Mouse (Mus musculus): ENCODE data around the gene Anapc15-ps.

Gene Anapc15-ps

DNA sequence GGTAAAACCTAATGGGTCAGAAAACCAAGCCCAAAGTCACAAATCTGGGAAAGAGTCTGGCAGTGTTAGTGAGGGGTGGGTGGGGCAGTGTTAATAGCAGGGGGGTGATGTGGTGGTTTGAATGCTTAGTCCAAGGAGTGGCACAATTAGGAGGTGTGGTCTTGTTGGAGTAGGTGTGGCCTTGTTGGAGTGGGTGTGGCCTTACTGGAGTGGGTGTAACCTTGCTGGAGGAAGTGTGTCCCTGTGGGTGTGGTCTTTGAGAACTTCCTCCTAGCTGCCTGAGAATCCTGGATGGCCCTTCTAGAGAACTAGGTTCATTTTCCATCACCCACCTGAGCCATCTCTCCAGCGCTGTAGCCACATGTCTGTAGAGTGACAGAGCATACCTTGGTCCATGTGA, 16.6 kb upstream of the Anapc15-ps start:
- DNase-seq (ENCODE audit: low read depth) = no peak

DNA sequence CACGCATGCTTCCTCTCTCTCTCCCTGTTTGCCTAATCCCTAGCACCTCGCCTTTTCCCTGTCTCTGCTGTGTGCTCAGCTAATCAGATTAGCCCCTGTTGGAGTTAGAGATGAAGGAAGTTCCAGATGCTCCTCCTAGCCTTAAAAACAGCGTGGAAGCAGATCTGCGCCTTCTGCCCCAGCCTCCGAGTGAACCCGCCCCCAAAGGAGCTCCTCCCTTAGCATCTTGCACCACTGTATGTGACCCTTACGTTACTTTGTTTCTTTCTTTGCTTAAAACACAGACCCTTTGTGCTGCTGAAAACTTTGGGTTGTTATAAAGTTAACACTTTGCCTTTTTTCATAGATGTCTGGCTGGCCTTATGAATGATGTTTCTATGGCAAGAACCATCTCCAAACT, 15.8 kb upstream of the Anapc15-ps start:
- no peak for DNase-seq (ENCODE audit: low read depth)

DNA sequence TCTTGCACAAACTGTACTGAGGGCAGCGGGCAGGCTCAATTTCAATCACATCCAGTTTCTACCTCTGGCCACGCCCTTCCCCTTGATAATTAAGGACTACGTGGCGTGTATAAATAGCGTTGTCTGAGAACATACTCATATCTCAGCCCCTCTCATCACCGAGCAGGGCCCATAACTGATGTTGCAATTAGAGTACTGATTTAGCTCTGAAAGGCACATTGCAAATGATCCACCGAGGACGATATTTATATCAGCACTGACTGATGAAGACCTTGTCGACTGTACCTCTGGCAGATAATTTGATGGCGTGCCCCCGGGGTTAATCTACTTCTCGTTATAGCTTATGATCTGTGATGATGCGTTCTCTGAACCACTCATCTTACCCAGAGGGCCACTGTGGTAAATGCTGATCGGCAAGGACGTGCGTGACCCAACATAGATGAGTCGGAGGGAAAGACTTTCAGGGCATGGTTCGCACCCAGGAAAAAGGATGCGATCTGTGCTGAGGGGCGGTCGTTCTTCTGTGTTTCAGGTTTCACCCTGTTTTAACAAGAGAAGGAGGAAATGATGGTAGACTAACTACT, 14.4 kb upstream of the Anapc15-ps start:
- DNase-seq (ENCODE audit: low read depth) = no peak

DNA sequence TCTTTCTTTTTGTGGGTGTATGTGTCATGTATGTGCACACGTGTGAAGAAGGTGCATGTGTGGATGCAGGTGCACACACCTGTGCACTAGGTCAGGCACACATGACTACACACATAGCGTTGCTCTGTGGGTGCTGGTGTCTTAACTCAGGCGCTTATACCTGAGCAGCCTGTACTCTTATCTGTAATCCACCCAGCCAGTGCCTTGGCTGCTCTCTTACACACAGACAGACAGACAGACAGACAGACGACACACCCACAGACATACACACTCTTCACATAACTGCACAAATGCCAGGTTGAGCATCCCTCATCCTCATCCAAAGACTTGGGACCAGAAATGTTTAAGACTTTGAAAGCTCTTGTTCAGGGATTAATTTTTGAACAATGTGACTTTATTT, 12.8 kb upstream of the Anapc15-ps start:
- no peak for DNase-seq (ENCODE audit: low read depth)

DNA sequence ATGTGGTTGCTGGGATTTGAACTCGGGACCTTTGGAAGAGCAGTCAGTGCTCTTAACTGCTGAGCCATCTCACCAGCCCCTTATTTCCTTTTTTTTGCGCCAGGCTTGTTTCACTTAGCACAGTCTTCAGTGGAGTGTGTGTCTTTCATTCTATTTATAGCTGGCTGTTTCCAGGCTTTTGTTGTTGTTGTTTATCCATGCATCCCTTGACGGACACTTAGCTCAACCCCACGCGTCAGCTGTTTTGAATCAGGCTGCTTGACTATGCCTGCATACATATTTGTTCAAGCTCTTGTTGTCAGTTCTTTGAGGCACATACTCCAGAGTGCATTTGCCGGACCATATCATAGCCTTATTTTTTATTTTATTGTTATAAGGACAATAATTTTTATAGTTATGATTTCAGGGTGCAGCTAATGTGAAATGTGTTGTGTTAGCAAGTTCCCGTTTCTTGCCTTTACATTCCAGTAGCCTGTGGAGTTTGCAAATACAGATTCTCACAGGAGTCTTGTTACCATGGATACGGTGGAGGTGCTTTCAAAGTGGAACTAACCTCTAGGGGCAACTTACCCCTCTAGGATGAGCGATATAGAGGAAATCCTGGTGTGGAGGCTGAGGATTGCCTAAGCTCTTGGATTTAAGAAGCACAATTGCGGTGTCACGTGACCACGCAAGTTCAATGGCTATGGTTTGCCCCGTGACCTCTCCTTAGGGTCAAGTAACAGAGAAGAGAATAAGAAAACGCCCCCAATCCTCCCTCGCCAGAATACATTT, 11.7 kb upstream of the Anapc15-ps start:
- no peak for DNase-seq (ENCODE audit: low read depth)

DNA sequence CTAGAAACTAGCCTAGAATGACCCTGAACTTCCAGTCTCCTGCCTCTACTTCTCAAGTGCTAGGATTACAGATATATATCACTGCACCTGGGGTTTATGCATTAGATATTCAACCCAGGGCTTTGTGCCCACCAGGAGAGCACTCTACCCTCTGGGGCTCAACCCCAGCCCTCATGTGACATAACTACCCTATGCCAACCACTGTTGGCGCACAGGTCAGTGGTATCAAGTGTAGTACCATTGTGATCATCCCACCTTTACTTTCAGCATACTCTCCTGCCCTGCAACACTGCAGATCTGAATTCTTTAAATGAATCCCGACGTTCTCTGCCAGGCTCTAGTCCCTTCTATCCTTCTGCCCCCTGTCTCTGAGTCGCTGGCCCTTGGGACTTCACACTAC, 11.0 kb upstream of the Anapc15-ps start:
- no peak for DNase-seq (ENCODE audit: low read depth)

DNA sequence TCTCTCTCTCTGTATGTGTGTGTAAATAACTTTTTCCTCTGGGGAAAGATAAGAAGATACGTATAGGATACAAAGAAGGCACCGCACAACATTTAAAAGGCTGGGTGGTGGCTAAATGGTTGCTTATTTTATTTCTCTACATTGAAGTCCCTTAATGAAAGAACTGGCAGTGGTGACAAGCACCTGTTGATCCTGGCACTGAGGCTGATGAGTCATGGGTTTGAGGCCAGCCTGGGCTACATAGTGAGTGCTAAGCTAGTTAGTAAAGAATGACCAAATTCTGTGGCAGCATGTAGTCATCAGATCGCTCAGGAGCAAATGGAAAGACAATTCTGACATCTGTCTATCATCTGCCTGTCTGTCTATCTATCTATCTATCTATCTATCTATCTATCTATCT, 10.5 kb upstream of the Anapc15-ps start:
- DNase-seq (ENCODE audit: low read depth) = no peak

DNA sequence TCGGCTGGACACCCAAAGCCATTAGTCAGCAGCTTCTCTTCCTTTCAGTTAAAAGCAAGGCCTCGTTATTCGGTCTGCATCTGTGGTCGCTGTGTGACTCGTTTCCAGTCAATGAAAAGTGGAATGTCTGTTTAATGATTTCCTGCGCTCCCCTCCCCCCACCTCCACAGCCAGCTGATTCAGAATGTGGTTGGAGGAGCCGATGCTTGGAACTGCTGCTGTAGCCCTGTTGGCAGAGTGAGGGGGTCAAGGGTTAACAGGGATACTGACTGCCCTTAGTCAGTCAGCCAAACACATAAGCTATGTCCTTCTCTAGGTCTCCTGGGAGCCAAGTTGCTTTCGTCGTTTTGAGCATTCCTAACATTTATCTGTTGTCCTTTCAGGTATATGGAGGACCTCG, 9.7 kb upstream of the Anapc15-ps start:
- peak; percentile 54 for DNase-seq (ENCODE audit: low read depth)

DNA sequence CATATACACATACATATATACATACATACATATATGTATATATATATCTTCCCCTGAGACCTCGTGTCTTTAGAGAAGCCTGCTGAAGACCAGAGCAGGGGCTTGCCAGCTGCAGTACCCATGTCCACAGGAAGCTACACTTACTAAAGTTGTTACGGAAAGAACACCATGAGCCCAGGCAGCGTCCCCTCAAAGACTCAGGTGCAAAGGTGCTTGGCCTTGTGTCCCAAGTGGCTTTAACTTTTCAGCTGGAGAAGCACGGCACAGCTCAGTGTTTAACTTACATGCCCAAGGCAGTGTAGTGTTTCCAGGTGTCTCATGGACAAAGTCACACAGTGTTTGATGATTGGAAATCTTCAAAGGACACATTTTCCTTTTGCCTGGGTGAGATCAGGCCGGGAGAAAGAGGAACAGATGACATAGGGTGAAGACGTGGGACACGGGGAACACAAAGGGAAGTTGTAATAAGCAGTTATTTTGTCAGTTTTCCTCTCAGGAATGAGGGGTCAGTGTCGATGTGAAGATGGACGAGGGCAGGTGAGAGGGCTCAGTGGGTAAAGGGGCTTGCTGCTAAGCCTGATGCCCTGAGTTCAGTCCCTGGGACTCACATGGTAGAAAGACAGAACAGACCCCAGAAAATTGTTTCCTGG, 9.0 kb upstream of the Anapc15-ps start:
- no peak for DNase-seq (ENCODE audit: low read depth)

DNA sequence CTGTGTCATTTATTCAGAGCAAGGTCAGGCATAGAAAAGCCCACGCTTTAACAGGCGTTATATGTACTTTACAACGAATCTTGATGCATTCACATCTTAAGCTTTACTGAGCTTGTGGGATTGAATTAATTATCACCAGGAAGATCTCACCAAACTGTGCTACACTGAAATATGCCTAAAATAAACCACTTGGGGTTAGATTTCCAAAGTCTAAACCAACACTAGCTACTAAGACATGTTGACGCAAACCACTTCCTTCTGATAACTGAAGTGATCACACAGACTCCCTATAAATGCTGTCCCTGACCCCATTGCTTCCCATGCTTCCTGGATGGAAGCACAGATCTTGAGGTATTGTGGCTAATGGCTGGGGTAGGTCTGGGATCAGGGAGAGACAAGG, 8.2 kb upstream of the Anapc15-ps start:
- DNase-seq (ENCODE audit: low read depth) = no peak

DNA sequence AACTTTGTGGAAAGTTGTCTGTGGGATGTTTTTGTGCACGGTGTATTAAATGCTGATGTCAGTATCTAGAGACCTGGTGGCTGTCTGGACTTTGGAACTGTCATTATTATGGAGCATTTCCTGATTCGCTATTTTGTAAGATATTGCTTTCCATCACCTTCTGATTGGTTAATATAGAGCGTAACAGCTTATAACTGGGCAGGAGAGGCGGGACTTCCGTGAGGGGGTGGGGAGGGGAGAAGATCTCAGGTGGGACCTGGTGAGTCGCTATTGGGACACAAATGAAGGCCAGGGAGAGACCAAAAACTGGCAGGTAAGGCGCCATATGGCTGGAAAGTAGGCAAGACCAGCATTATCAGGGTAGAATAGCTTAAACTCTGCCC, 7.8 kb upstream of the Anapc15-ps start:
- DNase-seq (ENCODE audit: low read depth) = no peak

DNA sequence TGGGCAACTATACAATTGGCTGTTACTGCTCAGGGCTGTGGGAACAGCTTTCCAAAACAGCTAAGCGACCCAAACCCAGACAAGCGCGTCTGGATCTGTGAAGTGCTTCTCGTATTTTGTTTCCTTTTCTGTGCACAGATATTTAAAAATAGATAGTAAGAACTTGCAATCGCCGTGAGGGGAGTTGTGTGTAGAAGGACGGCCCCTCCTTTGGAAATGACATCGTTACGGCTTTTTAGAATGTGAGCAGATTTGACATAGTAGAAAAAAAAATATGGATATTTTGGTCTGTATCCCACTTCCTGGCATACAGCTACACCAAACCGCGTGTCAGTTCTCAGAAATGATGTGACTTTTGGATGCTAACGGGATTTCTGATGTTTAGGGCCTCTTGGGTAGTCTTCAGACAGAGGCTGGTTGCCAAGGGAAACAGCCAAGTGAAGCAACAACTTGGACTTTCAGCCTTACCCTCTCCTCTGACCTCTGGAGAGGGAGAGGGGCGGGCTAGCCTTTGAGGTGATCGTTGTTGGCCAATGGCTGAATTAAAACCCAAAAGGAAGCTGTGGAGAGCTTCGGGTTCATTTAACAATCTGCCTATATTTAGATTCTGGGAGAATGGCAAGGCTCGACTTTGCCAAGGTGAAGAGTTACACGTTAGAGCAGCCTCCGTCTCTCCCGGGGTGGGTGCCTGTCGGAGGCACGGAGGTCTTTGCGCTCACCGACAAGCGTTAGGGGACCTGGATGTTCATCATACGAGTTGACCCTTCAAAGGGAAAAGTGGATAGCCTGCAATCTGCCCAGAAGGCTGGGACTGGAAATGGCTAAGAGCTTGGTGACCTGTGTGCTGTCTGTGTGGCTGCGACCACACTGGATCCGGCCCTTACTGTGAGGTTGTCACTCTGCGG, 7.2 kb upstream of the Anapc15-ps start:
- DNase-seq (ENCODE audit: low read depth) = peak; percentile 66

DNA sequence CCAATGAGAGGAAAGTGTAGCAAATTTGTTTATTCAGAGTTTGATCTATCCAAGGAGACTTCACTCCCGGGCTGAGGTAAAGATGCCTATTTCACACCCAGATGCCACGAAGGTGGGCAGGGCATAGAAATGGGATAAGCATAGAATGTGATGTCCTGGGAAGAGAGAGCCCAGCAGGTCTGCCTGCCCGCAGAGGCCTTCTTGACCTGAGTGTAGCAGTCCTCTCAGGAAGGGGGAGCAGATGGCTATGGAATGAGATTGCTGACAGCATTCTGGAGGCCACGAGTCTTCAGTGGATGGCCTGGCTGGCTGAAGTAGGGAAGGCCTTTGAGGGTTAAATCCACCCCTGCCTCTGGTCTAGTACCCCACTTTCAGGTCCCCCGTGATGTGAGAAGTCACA, 5.9 kb upstream of the Anapc15-ps start:
- DNase-seq (ENCODE audit: low read depth) = no peak

DNA sequence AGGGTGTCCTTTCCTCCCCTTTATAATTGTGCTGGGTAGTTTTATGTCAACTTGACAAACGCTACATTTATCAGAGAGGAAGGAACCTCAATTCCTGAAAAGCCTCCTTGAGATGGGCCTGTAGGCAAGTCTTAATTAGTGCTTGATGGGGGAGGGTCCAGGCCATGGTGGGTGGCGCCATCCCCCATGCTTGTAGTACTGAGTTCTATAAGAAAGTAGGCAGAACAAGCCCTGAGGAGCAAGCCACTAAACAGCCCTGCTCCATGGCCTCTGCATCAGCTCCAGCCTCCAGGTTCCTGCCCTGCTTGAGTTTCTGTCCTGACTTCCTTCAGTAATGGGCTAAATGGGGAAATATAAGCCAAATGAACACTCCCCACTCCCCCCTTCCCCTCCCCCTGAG, 5.4 kb upstream of the Anapc15-ps start:
- DNase-seq (ENCODE audit: low read depth) = no peak

DNA sequence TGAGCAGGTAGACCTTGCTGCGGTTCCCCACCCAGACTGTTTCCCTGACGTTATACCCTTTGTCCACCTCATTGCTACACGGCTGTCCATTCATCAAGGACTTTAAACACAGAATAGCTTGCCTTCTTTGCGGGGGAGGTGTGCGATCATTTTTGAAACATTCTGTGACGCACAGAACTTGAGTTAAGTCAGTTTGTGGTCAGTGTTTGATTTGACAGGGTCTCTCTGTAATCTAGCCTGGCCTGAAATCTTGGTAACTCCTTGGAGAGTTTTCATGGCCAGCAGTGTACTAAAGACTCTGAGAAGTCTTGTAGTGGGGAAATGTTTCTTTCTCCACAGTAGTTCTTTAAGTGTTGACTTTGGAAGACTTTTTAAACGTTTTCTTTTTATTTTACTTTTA, 5.0 kb upstream of the Anapc15-ps start:
- peak; percentile 57 for DNase-seq (ENCODE audit: low read depth)

DNA sequence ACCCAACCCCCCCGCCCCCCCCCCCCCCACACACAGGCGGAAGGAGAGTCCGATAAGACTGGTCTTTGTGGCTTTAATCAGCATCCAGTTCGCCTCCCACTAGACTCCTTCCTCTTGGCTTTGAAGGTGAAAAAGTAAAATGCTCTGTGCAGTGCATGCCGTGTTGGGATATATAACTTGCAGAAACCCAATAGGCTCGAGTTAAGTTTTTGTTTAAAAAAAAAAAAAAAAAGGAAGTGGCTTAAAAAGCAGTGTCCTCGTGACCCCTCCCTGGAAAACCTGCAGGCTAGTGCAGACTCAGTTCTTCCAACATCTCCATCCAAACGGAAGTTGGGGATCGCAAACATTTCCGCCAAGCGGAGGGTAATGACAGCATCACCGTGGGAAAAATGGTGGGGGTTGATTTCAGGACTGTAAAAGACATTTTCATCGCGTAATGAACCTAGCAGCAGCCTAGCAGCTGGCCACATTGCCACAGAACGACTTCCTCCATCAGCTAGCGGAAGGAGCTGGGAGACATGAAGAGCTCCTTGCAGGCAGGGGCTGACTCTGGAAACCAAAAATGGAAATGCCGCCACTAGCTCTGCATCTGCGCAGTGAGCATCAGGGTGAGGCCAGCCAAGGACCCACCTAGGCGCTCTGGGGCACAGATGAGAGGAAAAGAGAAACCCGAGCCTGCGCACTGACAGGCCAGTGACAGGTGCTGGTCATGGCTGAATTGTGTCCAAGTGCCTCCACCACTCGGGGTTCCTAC, 4.3 kb upstream of the Anapc15-ps start:
- no peak for DNase-seq (ENCODE audit: low read depth)

DNA sequence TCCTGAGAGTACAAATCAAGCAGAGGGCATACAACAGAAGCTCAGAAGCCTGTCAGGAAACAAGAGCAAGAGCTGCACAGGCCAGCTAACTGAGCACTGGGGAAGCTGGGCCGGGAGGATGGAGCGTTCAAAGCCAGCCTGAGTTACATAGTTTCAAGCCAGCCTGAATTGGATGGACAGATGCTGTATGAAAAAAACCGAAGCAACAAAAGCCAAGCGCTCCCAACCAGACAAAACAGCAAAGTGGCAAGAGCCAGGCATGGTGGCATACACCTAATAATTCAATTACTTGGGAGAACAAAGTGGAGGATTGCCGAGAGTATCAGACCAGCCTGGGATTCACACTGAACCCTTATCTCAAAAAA, 3.7 kb upstream of the Anapc15-ps start:
- no peak for DNase-seq (ENCODE audit: low read depth)

DNA sequence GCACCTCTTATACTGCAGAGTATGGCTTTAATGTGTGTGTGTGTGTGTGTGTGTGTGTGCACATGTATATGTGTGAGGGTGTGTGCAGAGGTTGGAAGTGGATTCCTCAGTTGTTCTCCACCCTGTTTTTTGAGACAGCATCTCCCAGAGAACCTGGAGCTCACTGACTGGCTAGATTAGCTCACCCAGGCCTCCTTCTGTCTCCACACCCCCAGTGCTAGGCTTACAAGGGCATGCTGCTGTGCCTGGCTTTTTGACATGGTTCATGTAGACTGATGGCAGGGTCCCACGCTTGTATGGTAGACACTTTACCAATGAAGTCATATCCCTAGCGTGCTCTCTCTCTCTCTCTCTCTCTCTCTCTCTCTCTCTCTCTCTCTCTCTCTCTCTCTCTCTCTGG, 3.1 kb upstream of the Anapc15-ps start:
- no peak for DNase-seq (ENCODE audit: low read depth)

DNA sequence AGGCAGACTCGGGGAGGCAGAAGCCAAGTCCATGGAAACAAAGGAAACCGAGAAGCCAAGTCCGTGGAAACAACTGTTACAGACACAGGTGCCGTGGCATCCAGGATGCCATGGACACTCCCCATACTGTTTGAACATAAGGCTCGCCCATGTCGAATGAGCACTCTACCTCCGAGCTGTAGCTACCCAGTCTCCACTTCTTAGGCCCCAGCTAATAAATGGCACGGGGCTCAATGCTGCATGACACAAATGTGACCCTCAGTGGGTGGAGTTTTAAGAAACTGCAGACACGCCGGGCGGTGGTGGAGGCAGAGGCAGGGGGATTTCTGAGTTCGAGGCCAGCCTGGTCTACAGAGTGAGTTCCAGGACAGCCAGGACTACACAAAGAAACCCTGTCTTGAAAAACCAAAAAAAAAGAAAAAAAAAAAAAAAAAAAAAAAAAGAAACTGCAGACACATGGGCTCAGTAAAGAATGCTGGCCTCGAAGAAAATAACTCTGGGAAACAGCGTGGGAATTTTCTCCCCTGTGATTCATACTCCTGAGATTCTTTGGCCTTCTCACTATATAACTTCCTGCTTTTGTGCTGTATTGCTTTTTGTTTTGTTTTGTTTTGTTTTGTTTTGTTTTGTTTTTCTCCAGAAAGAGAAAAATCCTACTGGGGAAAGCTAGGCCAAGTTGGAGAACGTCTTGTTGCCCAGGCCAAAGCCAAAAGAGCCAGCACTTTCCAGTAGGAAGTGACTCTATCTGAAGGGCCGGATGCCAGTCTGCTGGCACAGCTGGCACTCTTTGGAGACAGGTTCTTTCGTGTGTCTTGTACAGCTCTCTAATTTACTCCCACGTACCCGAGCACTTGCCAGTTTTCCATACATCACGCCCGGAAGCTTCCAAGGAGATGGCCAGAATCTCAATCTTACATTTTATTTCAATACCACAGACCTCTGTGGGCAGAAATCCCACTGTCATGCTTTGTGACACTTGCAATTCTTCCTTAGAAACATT, 2.2 kb downstream of the Anapc15-ps start:
- DNase-seq (ENCODE audit: low read depth) = peak; percentile 69

DNA sequence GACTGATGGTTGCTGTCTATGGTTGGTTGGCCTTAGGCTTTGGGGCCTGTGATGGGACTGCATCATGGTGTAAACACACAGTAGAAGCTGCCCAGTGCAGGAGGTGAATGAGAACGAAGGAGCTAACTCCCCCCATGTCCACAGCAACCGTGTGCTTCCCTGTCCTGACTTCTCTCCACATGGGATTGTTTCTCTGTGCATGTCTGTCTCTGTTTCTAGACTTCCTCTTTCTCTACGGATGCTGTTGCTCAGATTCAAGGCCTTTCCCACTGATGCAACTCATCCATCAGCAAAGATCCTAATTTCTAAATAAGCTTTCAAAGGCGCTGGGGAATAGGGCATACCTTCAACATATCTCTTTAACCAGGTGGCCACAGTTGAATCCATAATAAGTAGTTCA, 3.4 kb downstream of the Anapc15-ps start:
- DNase-seq (ENCODE audit: low read depth) = no peak

DNA sequence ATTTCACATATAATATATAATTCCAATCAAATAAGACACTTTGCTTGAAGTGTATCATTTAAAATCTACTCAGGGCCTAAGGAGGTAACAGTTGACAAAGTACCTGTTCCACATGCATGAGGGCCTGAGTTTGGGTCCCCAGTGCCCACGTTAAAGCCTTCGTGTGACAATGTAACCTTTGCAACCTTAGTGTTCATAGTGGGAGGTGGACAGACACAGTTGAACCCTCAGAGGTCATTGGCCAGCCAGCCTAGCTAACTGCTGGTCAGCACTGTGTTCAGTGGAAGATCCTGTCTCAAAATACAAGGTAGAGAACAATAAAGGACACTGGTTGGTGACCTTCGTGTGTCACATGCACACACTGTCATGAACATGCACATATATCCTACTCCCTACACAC, 4.2 kb downstream of the Anapc15-ps start:
- no peak for DNase-seq (ENCODE audit: low read depth)
